Mouse (Mus musculus) MEL (cell line): ENCODE data around the gene Pax6. TPM values are rescaled to one million over a fixed set of nuclear protein-coding genes. Genes with fewer than 3 reads are reported as not detected.

ENCODE experiments used
- DNase-seq: peaks from one replicate; pipeline ENCODE4 v3.0.0; 2011; ENCODE audit warnings: low read depth, low spot score
- H3K27ac ChIP-seq: 2 replicates; pipeline ENCODE4 v1.5.1; 2012; ENCODE audit warnings: low read depth, mild to moderate bottlenecking, control low read depth, low read length, moderate library complexity; ENCODE audit not compliant: control insufficient read depth
- H3K27me3 ChIP-seq, 2 experiments: fragments of 150-350 bp in 1 of 2; sonication (generic) in 1 of 2; 2 replicates each; pipeline ENCODE4 v1.6.1; 2012; ENCODE audit warnings: low read length in 2 of 2, mild to moderate bottlenecking in 2 of 2, improper control_type of control experiment in 1 of 2, moderate library complexity in 1 of 2; ENCODE audit not compliant: insufficient read depth in 2 of 2, control insufficient read depth in 1 of 2
- H3K36me3 ChIP-seq, 2 experiments: 2 replicates each; pipeline ENCODE4 v1.6.1; 2012 to 2014; ENCODE audit warnings: low read length in 2 of 2, improper control_type of control experiment in 1 of 2, inconsistent platforms in 1 of 2, mild to moderate bottlenecking in 1 of 2; ENCODE audit not compliant: insufficient read depth in 2 of 2, control insufficient read depth in 1 of 2
- H3K4me1 ChIP-seq, 2 experiments: fragments of 150-350 bp in 1 of 2; sonication (generic) in 1 of 2; 2 replicates each; pipeline ENCODE4 v1.6.1; 2012; ENCODE audit warnings: low read length in 2 of 2, improper control_type of control experiment in 1 of 2, mild to moderate bottlenecking in 1 of 2; ENCODE audit not compliant: insufficient read depth in 2 of 2, control insufficient read depth in 1 of 2
- H3K4me3 ChIP-seq, 2 experiments: fragments of 150-350 bp in 1 of 2; sonication (generic) in 1 of 2; 2 replicates each; pipeline ENCODE4 v1.5.1; 2012; ENCODE audit warnings: low read depth in 2 of 2, low read length in 2 of 2, mild to moderate bottlenecking in 2 of 2, moderate library complexity in 2 of 2, control low read depth in 1 of 2, improper control_type of control experiment in 1 of 2; ENCODE audit not compliant: control insufficient read depth in 1 of 2, insufficient read depth in 1 of 2
- H3K79me2 ChIP-seq: 2 replicates; pipeline ENCODE4 v1.6.1; 2012; ENCODE audit warnings: mild to moderate bottlenecking, low read length, moderate library complexity; ENCODE audit not compliant: control insufficient read depth, poor library complexity, insufficient read depth
- H3K9ac ChIP-seq: 2 replicates; pipeline ENCODE4 v1.6.1; 2012; ENCODE audit warnings: low read depth, mild to moderate bottlenecking, control low read depth, low read length, moderate library complexity; ENCODE audit not compliant: control insufficient read depth, poor library complexity, severe bottlenecking
- H3K9me3 ChIP-seq: fragments of 150-350 bp; sonication (generic); replicated peaks from 2 replicates; pipeline ENCODE4 v1.6.1; 2012; ENCODE audit warnings: mild to moderate bottlenecking, low read length, improper control_type of control experiment, moderate library complexity; ENCODE audit not compliant: insufficient read depth
- CHD1 ChIP-seq: IDR thresholded peaks from 2 replicates; pipeline ENCODE4 v1.6.1; 2012; ENCODE audit warnings: low read depth, mild to moderate bottlenecking, inconsistent platforms, low read length, improper control_type of control experiment
- CTCF ChIP-seq, 3 experiments: IDR thresholded peaks in 2 of 3; conservative IDR thresholded peaks in 1 of 3; 2 replicates each; pipeline ENCODE4 v1.5.1; 2011 to 2012; ENCODE audit warnings: low read length in 3 of 3, low read depth in 2 of 3, mild to moderate bottlenecking in 2 of 3, improper control_type of control experiment in 1 of 3, inconsistent platforms in 1 of 3, mixed read lengths in 1 of 3, moderate library complexity in 1 of 3; ENCODE audit not compliant: control insufficient read depth in 1 of 3, insufficient read depth in 1 of 3, poor library complexity in 1 of 3, severe bottlenecking in 1 of 3
- ELF1 ChIP-seq: IDR thresholded peaks from 2 replicates; pipeline ENCODE4 v1.6.1; 2014; ENCODE audit warnings: low read depth, mild to moderate bottlenecking, inconsistent platforms, low read length, improper control_type of control experiment, moderate library complexity
- GATA1 ChIP-seq: IDR thresholded peaks from 2 replicates; pipeline ENCODE4 v1.6.1; 2011; ENCODE audit warnings: low read depth, low read length, improper control_type of control experiment
- MAX ChIP-seq: IDR thresholded peaks from 2 replicates; pipeline ENCODE4 v1.6.1; 2011; ENCODE audit warnings: low read length, improper control_type of control experiment
- MEF2A ChIP-seq: IDR thresholded peaks from 2 replicates; pipeline ENCODE4 v1.6.1; 2014; ENCODE audit warnings: low read depth, mild to moderate bottlenecking, inconsistent platforms, low read length, improper control_type of control experiment; ENCODE audit not compliant: poor library complexity, insufficient replicate concordance, severe bottlenecking; ENCODE audit errors: extremely low read depth
- MYB ChIP-seq: IDR thresholded peaks from 2 replicates; pipeline ENCODE4 v1.6.1; 2011; ENCODE audit warnings: mild to moderate bottlenecking, low read depth, low read length, improper control_type of control experiment
- NRF1 ChIP-seq: IDR thresholded peaks from 2 replicates; pipeline ENCODE4 v1.6.1; 2014; ENCODE audit warnings: low read depth, mild to moderate bottlenecking, inconsistent platforms, low read length, improper control_type of control experiment, moderate library complexity; ENCODE audit not compliant: poor library complexity, insufficient read depth, severe bottlenecking
- POLR2A ChIP-seq, 2 experiments: IDR thresholded peaks; 2 replicates each; pipeline ENCODE4 v1.6.1; 2011 to 2012; ENCODE audit warnings: low read length in 2 of 2, mild to moderate bottlenecking in 2 of 2, control low read depth in 1 of 2, improper control_type of control experiment in 1 of 2, low read depth in 1 of 2, moderate library complexity in 1 of 2; ENCODE audit not compliant: control insufficient read depth in 1 of 2, insufficient read depth in 1 of 2, poor library complexity in 1 of 2
- POLR2AphosphoS2 ChIP-seq: IDR thresholded peaks from 2 replicates; pipeline ENCODE4 v1.6.1; 2011; ENCODE audit warnings: low read length, improper control_type of control experiment
- RAD21 ChIP-seq: IDR thresholded peaks from 2 replicates; pipeline ENCODE4 v1.6.1; 2011; ENCODE audit warnings: mild to moderate bottlenecking, low read depth, low read length, improper control_type of control experiment
- RCOR1 ChIP-seq: IDR thresholded peaks from 2 replicates; pipeline ENCODE4 v1.6.1; 2012; ENCODE audit warnings: low read depth, mild to moderate bottlenecking, inconsistent platforms, low read length, improper control_type of control experiment
- SMC3 ChIP-seq: IDR thresholded peaks from 2 replicates; pipeline ENCODE4 v1.6.1; 2011; ENCODE audit warnings: low read depth, low read length, improper control_type of control experiment
- TCF12 ChIP-seq: IDR thresholded peaks from 2 replicates; pipeline ENCODE4 v1.6.1; 2014; ENCODE audit warnings: low read depth, mild to moderate bottlenecking, inconsistent platforms, low read length, improper control_type of control experiment, moderate library complexity
- UBTF ChIP-seq: IDR thresholded peaks from 2 replicates; pipeline ENCODE4 v1.6.1; 2012; ENCODE audit warnings: low read depth, mild to moderate bottlenecking, inconsistent platforms, low read length, improper control_type of control experiment, moderate library complexity, borderline replicate concordance; ENCODE audit not compliant: insufficient read depth
- USF2 ChIP-seq, 2 experiments: IDR thresholded peaks; 2 replicates each; pipeline ENCODE4 v1.6.1; 2011 to 2012; ENCODE audit warnings: improper control_type of control experiment in 2 of 2, low read length in 2 of 2, borderline replicate concordance in 1 of 2, inconsistent platforms in 1 of 2, low read depth in 1 of 2, mild to moderate bottlenecking in 1 of 2; ENCODE audit not compliant: insufficient read depth in 1 of 2
- ZKSCAN1 ChIP-seq: IDR thresholded peaks from 2 replicates; pipeline ENCODE4 v1.6.1; 2012; ENCODE audit warnings: low read depth, mild to moderate bottlenecking, inconsistent platforms, low read length, improper control_type of control experiment, moderate library complexity
- ZMIZ1 ChIP-seq: IDR thresholded peaks from 2 replicates; pipeline ENCODE4 v1.6.1; 2012; ENCODE audit warnings: low read depth, mild to moderate bottlenecking, inconsistent platforms, low read length, improper control_type of control experiment, moderate library complexity
- polyA plus RNA-seq, 2 experiments: library from polyadenylated mRNA; stranded (reverse) in 1 of 2; unstranded in 1 of 2; fragments of >175 nt in 1 of 2; fragments of >200 nt in 1 of 2; gene quantifications; 2 replicates each; pipeline versions ENCODE4 v1.2.1 to v1.2.4; 2012; ENCODE audit warnings: low replicate concordance in 2 of 2, low read depth in 1 of 2; ENCODE audit not compliant: insufficient read length in 2 of 2, insufficient read depth in 1 of 2, missing spikeins in 1 of 2
- total RNA-seq: library from RNA; depleted of rRNA; stranded (reverse); fragments of 300-350 nt; gene quantifications from 2 replicates; pipeline ENCODE4 v1.2.3, GENCODE M21; 2012

Gene Pax6
- total and polyA plus RNA-seq, 3 experiments, result 7.5 to 17.6 TPM; not detected in 1

DNA sequence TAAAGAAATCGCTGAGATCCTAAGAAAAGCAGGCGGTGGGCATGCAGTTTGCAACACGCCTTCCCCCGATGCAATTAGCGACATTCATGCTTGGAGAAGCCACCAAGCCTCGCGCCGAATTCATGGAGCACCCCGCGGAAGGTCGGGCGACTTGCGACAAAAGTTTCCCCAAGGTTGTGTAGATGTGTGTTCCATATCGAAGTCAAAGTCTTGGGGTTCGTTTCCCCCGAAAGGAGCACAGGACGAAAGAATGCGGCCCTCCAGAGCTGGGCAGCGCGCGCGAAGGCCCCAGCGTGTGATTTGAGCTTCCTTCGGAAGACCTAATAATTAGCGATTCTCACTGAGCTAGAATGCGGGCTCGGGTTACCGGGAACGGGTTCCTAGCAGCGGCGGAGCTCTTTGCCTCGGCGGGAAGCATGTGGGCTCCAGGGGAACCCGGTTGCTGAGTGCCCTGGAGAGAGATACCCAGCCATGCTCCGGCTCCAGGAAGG is 716 bp downstream of the Pax6 start:
- no peak for DNase-seq
- no peak overlapping the region for H3K4me3 ChIP-seq
- H3K27me3 ChIP-seq, result no peaks in the 10 kb centered on the region; a peak in 2 of 4 replicates
- no peaks in the 10 kb centered on the region for H3K4me1 ChIP-seq
- H3K9me3 ChIP-seq, result no peaks in the 10 kb centered on the region
- H3K27ac ChIP-seq, result no peak overlapping the region
- H3K79me2 ChIP-seq, result no peaks in the 10 kb centered on the region
- H3K36me3 ChIP-seq, result no peaks in the 10 kb centered on the region
- TF ChIP-seq ZKSCAN1 (no peak), RCOR1 (no peak), MEF2A (no peak), UBTF (no peak), NRF1 (no peak)
- TF ChIP-seq, all 39 proteins: peak for 0
- no peak overlapping the region for H3K9ac ChIP-seq

GRCm38 (mm10) chr2:105669881-105670730 is 1.4 kb downstream of the Pax6 start:
- no peaks in the 10 kb centered on the region for H3K4me1 ChIP-seq
- no peak for TF ChIP-seq MAX
- no peak for TF ChIP-seq ELF1
- no peak for TF ChIP-seq ZMIZ1
- no peak for TF ChIP-seq ZKSCAN1
- no peak for TF ChIP-seq USF2 (IDR thresholded peaks at IDR 0.05; ENCODE audit: borderline replicate concordance in 1 of 2, insufficient read depth in 1 of 2, low read depth in 1 of 2, low read length in 2 of 2)
- TF ChIP-seq TCF12, result no peak
- no peak for TF ChIP-seq SMC3
- no peak for TF ChIP-seq CTCF (IDR thresholded peaks at IDR 0.05 in 2 of 3, conservative IDR thresholded peaks at IDR 0.05 in 1 of 3; ENCODE audit: control insufficient read depth in 1 of 3, insufficient read depth in 1 of 3, low read depth in 2 of 3, low read length in 3 of 3, poor library complexity in 1 of 3, severe bottlenecking in 1 of 3)
- TF ChIP-seq POLR2AphosphoS2, result no peak
- no peak for TF ChIP-seq MYB
- no peak for TF ChIP-seq GATA1
- no peak for TF ChIP-seq NRF1
- TF ChIP-seq POLR2A (IDR thresholded peaks at IDR 0.05; ENCODE audit: control insufficient read depth in 1 of 2, insufficient read depth in 1 of 2, low read depth in 1 of 2, low read length in 2 of 2, poor library complexity in 1 of 2), result no peak
- TF ChIP-seq CHD1, result no peak
- TF ChIP-seq RAD21, result no peak
- TF ChIP-seq MEF2A, result no peak

More at GRCm38 (mm10) chr2:105669881-105670730, 1.4 kb downstream of the Pax6 start:
- DNase-seq, result no peak
- Histone ChIP-seq H3K27ac (no peak overlapping the region), H3K9ac (no peak overlapping the region), H3K79me2 (no peaks in the 10 kb centered on the region), H3K36me3 (no peaks in the 10 kb centered on the region), H3K4me3 (no peak overlapping the region), H3K9me3 (no peaks in the 10 kb centered on the region), H3K27me3 (no peaks in the 10 kb centered on the region; a peak in 1 of 4 replicates)
